Mouse (Mus musculus) heart, adult 8-10 months (tissue): Measurements from ENCODE around the gene Tbk1. TPM values are rescaled to one million over a fixed set of nuclear protein-coding genes. Genes with fewer than 3 reads are reported as not detected.

Experiments used
- DNase-seq: peaks from one replicate; pipeline ENCODE4 v3.0.0; 2022; ENCODE audit warnings: low spot score
- total RNA-seq, 4 experiments: library from RNA; stranded (reverse); gene quantifications; 2 replicates each; pipeline ENCODE4 v1.2.4; 2022

Tbk1 gene
- total RNA-seq, 4 experiments from 2014 or later, result 12.0 to 17.2 (median 16.2) TPM

DNA sequence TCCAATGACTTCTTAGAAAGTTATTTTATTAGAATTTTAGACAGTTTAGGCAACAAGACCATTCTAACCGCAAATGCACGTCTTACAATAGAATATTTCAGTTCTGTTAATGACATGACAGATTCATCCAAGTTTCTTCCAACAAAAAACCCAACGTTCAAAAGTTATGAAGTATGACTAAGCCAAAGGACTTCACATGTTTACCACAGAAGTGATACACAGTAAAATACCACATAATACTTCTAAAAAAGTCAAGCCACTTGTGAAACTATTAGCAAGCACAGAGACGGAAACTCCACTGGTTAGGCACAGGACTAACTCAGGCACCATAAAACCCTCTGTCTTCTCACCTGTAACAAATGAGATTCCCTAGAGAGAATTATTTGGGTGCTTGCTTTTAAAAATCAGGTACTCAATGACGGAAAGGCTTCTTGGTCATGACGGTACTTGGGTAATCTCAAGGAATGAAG, 819 bp upstream of the Tbk1 start:
- DNase-seq, result peak; percentile 17

DNA sequence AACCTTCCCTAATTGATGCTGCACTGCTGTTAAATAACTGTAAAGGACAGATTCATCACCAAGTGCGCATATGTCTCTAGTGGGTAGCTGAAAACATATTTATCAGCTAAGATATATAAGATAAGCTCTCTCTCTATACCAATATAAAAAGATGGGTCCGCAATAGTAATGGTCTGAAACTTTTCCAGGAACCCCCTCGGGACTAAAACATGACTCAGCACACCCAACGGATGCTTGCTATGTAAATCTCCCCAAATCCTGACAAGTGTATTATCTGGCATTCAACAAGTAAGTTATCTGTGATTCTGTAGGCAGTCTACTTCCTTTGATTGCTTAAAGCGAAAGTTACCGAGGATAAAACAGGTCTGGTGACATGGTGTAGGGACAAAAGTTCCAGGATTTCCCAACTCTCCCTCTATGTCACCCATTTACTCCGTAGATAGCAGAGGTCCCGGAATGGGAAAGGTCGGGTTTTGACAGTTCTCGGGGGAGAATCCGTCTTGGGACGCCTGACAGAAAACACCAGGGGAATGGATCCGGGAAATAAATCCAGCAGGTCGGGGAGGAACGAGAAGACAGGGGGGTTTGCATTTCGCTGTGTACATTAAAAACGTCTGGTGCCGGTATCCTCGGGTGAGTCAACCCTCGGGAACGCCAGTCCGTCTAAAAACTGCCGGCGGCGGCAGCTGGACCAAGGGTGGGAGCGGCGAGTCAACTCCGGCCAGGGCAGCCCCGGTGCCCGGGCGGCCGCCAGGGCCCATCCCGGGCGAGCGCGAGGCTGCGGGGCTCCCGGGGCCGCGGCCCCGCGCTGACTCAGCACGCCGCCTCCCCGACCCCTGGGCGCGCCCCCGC, 570 bp downstream of the Tbk1 start:
- DNase-seq, result peak; percentile 31

DNA sequence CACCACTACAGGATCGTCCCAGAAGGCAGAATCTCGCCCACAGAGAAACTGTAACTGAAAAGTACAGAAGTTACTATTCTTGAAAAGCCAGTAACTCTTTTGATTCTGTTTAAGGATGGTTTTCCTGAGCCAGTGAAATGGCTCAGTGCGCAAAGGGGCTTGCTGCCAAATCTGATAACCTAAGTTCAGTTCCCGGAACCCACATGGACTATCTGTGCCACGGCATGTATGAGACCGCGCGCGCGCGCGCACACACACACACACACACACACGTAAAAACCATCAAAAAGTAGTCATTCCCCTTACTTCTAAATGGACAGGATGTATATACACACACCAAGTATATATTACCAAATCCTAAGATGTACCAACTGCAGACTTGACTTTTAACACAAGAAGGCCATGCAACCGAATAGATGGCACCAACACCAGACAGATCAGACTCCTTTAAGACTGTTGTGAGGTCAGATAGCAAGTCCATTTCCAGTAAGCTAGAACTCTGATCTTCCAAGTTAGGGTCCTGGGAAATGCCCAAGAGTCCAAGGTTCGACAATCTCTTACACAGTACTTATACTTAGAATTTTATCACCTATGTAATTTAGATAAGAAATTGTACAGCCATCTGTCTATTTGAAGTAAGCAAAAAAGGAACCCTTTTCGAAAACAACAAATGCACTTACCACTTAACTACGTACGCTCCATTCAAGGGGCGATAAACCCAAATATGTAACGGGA, 1.4 kb downstream of the Tbk1 start:
- no peak for DNase-seq

DNA sequence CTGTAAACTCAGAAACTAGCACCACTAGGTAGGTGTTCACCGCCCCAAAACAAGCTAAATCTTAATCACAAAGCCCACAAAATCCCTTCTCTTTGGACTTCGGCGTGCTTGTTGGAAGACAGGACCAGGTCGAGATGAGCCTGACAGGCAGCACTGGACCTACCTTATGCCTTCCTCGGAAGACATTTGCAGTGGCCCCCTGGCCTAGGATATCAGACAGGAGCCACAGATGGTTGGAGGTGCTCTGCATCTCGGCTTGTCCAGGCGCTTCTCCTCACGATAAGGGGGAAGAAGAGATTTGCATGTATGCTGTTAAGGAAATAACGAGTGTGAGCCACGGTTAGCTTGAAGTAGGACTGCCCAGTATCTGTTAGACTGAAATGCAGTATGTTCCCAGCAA, 2.6 kb downstream of the Tbk1 start:
- DNase-seq, result no peak

DNA sequence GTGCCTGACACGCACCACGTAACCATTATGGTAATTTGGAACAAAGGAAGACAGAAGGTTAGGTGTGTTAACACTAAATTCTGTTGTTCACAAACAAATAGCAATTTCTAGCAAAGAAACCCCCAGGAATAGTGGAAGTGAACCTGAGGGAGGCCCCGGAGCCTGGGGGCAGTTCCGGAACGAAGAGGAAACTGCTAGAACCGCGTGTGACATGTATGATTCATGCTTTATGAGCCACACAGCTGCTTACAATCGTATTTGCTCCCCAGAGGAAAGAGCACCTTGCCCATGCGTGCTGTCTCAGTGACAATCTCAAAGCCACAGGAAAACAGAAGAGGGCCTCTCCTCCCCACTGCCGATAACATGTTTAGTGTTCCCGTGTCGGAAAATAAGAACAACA, 3.6 kb downstream of the Tbk1 start:
- DNase-seq, result no peak

GRCm38 (mm10) chr10:121582287-121582686, 4.3 kb downstream of the Tbk1 start:
- no peak for DNase-seq

DNA sequence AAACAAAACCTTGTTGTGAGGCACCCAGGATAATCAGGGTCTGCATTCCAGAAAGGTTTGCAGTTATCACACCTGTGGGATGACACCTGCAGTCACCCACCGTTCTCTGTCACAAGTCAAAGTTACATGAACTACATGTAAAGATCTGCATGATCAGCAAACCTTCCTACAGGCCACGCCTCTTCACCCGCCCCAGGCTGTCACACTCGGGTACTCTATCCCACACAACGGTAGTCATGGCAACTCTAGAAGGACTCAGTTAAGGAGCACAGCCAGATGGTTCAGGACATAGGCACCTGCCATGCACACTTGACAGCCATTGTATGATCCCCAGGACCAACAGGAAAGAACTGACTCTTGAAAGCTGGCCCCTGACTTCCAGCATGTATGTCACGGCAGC, 5.2 kb downstream of the Tbk1 start:
- no peak for DNase-seq

GRCm38 (mm10) chr10:121580381-121580780, 6.2 kb downstream of the Tbk1 start:
- no peak for DNase-seq

GRCm38 (mm10) chr10:121576372-121576771, 10.2 kb downstream of the Tbk1 start:
- DNase-seq, result no peak

GRCm38 (mm10) chr10:121571511-121572147, 15.0 kb downstream of the Tbk1 start:
- DNase-seq, result no peak

DNA sequence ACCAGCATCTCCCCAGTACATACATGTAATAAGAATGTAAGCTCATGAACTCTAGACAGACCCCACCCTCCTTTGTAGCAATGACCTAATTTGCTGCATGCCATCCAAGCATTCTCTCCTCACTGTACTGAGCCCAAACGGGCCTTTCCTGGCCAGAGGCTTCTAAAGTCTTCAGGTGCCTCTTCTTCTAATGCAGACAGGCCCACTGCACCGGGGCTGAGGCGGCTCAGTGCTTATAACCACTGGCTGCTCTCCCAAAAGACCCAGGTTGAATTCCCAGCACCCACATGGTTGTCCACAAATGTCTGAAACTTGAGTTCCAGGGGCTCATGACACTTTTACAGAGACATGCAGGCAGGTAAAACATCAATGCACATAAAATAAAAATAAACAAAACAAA, 15.6 kb downstream of the Tbk1 start:
- no peak for DNase-seq

- no peak for DNase-seq
Measured at GRCm38 (mm10) chr10:121569796-121570195, 16.8 kb downstream of the Tbk1 start.

DNA sequence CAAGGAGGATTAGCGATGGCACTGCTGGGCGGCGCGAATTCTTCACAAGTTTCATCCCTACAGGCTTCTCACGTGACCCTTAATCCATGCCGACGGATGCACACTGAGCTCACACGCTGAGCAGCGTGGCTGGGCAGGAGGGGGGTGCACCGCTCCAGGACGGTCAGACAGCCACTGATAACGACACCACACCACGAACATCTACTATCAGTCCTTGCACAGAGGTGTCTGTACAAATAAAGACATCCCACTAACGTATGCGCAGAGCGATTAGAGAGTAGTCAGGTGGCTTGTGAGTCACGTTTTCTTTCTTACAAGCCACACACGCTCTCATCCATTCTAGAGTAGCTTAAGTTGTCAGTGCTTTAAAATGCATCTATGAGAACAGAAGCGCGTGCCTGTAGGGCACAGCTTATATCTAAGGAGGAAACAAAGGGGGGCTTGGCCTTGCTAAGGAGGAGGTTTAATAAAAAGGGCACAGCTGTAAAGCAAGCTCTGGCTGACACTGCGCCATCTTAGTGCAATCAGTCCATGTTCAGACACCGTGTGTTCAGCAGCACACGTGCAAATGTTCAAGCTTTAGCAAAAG, 17.5 kb downstream of the Tbk1 start:
- DNase-seq, result no peak

DNA sequence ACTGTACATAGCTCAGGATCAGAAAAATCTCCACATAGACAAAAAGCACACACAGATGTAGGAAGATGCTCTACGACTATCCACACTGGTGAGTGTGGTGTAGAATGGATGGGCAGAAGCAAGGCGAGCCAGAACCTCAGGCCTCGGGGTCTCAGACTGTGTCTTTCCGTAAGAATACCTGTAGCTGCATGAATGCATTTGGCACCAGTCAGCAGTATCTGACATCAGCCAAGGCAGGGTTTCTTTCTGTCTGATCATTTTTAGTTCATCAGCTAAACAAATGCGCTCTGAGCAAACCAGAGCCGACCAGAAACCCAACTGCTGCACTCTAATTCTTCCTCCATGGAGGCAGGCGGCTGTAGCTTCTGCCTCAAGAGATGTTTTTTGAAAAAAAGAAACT, 18.1 kb downstream of the Tbk1 start:
- no peak for DNase-seq

DNA sequence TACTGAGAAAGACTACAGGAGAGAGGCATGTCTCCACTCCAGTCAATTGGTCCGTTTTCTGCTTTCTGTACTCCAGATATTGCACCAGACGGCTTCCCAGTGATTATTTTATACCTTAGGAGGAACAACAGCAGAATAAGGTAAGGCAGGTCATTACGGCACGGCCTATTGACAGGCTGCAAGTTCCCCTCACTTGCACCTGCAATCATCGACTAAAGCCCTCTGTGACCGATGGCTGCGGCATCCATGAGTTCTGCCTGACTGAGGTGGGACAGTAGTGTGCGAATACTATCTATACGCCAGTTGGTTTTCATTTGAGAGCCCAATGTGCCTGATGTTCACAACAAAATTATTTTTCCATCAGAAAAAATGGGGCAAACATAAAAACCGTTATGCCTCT, 18.6 kb downstream of the Tbk1 start:
- DNase-seq, result no peak

GRCm38 (mm10) chr10:121564447-121564846, 22.1 kb downstream of the Tbk1 start:
- no peak for DNase-seq

DNA sequence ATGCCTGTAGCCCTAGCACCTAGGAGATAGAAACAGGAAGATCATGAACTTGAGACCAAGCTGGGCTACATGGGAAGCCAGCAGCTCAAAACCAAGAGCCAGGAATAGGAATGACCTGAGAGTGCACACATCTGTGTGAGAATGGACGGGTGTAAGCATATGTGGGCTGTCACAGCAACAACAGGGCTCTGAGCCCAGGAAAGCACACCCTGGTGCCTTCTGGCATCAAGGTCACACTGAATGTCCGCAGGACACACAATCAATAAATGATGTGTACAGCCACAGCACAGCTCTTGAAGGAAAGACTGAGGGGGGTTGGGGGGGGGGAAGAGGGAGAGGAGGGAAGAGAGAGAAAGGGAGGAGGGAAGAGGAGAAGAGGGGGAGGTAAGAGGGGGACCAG, 28.4 kb downstream of the Tbk1 start:
- DNase-seq, result no peak

GRCm38 (mm10) chr10:121556263-121556662, 30.3 kb downstream of the Tbk1 start:
- no peak for DNase-seq

GRCm38 (mm10) chr10:121550334-121550733, 36.3 kb downstream of the Tbk1 start:
- DNase-seq, result no peak

GRCm38 (mm10) chr10:121549670-121550069, 36.9 kb downstream of the Tbk1 start:
- DNase-seq, result no peak

GRCm38 (mm10) chr10:121547162-121547561, 39.4 kb downstream of the Tbk1 start:
- no peak for DNase-seq

GRCm38 (mm10) chr10:121543577-121543976, 43.0 kb downstream of the Tbk1 start:
- DNase-seq, result no peak
